Mouse (Mus musculus) G1E-ER4 (cell line): ENCODE results near the gene Twsg1. TPM values are rescaled to one million over a fixed set of nuclear protein-coding genes. Genes with fewer than 3 reads are reported as not detected.

Experiments used
- GATA1 ChIP-seq: IDR thresholded peaks from one replicate; pipeline ENCODE4 v1.8.0; 2012; ENCODE audit warnings: low read length, inconsistent platforms
- polyA plus RNA-seq: library from polyadenylated mRNA; stranded (reverse); fragments of >175 nt; gene quantifications from 2 replicates; pipeline ENCODE4 v1.2.3, GENCODE M21; 2012

Twsg1 gene
- polyA plus RNA-seq, 1 experiment = 51.7 TPM

DNA sequence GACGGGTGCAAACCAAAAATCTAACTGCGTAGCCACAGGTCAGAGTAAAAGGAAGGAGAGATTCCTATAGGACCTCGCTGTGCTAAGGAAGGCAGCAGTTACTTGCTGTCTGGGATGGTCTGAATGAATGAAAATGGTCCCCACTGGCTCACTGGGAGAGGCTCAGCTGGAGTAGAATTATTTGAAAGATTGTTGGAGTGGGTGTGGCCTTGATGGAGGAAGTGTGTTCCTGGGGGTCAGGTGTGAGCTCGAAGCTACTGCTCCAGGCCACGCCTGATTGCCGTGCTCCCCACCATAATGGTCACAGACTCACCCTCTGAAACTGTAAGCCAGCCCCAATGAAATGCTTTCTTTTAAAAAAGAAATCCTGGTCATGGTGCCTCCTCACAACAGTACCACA is 9.8 kb downstream of the Twsg1 start:
- no peak for TF ChIP-seq GATA1

- no peak for TF ChIP-seq GATA1
Observed at GRCm38 (mm10) chr17:65940221-65940620, 10.8 kb downstream of the Twsg1 start.

DNA sequence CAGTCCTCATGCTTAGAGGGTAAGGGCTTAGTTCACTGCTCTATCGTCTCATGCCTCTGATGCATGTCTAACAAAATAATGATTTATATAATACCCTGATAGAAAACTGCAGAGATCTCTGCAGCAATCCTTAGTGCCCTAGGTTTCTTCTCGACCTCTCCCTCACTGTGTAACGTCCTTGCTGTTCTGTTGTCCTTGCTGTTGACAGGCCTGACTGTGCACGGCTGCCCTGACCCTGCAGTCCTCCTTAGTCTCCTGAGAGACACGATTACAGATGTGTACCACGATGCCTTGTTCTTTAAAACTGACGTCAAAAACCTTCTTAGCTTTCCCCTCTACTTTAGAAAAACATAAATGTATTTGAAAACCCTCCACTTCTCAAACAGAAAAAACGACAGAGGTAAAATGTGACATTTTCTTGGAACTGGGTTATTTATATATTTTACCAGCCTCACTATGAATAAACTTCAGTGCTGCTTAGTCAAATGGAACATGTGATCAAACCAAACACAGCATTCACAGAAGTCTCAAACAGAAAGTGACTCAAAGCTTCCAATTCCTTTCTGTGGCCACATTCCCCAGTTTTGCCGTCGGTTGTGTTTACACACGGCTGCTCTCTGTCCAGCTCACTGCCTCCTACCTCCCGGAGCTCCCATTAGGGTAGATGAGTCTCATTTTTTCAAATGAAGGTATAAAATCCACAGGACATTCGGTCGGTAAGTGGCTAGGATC is 11.4 kb downstream of the Twsg1 start:
- TF ChIP-seq GATA1 = no peak

- no peak for TF ChIP-seq GATA1
Observed at GRCm38 (mm10) chr17:65937671-65938070, 13.4 kb downstream of the Twsg1 start.

- no peak for TF ChIP-seq GATA1
Observed at GRCm38 (mm10) chr17:65933741-65934140, 17.3 kb downstream of the Twsg1 start.

- no peak for TF ChIP-seq GATA1
Observed at GRCm38 (mm10) chr17:65931525-65931924, 19.5 kb downstream of the Twsg1 start.

DNA sequence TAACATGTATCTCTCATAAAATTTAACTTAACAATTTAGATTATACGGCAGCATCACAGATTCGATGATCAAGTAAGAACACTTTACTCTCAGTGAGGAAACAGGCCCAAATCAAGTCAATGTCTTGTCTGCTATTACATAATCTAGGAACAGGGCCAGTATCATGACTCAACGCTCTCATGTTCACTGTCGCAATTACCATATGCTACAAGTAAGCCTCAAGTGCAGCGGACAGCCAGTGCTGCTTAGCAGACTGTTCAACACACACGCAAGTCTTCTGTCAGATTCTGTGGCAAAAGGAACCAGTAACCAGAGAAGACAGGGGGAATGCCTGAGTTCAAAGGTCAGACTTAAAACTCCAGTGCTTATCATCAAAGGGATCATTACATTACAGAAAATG is 20.1 kb downstream of the Twsg1 start:
- TF ChIP-seq GATA1 = no peak

- no peak for TF ChIP-seq GATA1
Observed at GRCm38 (mm10) chr17:65930158-65930826, 20.7 kb downstream of the Twsg1 start.

GRCm38 (mm10) chr17:65929319-65929978 is 21.6 kb downstream of the Twsg1 start:
- TF ChIP-seq GATA1 = no peak

- TF ChIP-seq GATA1 = no peak
Observed at GRCm38 (mm10) chr17:65927077-65927476, 23.9 kb downstream of the Twsg1 start.

DNA sequence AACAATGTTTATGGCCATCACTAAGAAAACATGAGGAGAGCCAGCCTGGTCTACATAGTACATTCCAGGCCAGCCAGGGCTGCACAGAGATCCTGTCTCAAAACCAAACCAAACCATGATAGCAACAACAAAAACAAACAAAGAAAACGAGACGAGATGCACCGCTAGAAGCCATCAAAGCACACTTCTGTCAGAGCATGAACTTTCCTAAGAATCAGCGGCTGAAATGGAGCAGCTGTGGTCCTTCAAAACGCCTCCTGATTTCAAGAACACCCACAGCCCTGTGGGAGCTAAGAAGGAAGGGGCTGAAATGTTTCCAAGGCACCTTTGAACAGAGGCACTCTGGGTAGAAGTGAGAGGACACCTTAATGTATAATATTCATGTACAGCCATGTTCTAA is 26.8 kb downstream of the Twsg1 start:
- TF ChIP-seq GATA1 = no peak

GRCm38 (mm10) chr17:65921975-65922374 is 29.1 kb downstream of the Twsg1 start:
- no peak for TF ChIP-seq GATA1

DNA sequence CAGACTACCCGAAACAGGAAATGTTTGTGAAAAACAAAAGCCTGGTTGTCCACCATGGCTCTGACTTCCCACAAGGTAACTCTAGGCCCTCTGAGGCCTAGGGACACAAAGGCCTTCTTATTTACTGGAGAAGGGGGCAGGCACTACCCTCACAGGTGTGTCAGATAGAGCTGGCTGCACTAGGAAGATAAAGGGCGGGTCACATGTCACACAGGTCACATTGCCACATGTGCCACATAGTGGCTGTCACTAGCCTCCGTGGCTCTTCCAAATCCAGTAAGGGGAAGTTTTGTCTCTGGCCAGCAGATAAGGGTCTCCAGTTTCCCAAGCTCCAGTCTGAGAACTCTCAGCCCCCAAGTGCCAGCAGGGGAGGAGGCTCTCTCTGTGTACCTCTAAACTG is 31.8 kb downstream of the Twsg1 start:
- TF ChIP-seq GATA1 = no peak

DNA sequence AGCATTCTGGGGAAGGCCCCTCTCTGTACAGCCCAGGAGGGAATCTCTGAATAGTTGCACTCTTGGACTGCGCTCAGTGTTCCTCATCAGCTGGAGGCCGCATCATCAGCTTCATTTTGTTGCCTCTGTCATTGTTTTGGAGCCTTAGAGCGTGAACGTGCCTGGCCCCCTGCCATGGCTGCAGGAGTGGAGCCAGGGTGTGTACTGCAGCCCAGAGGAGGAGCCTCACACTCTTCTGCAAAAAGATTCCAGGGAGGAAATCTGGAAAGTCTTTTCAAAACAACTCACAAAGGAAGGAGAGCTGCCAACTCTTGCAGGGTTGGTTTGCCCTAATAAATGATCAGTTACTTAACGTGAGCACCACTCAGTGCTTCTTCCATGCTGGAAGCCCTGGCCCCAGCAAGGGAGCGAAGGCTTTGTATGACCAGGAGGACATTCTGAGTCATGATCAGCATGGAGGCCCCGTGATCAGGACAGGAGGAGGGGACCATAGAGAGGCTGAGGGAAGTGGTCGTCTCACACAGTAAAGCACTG is 34.8 kb downstream of the Twsg1 start:
- TF ChIP-seq GATA1 = no peak

DNA sequence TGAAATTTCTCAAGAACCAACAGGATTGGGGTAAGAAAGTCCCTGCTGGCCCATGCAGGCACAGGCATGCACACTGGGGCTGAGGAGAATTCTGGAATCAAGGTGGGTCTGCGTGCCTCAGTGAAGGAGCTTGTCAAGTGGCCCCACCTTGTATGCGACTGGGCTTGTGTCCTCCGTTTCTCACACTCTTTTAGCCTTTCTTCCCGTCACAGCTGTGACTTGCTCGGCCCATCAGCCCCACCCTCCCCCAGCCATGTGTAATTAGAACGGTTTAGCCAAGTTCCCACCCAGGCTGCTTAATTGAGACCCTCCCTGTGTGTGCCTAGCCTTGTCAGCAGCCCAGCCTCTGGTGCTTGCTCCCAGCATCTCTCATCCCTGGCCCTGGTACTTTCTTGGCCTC is 36.9 kb downstream of the Twsg1 start:
- TF ChIP-seq GATA1 = no peak

DNA sequence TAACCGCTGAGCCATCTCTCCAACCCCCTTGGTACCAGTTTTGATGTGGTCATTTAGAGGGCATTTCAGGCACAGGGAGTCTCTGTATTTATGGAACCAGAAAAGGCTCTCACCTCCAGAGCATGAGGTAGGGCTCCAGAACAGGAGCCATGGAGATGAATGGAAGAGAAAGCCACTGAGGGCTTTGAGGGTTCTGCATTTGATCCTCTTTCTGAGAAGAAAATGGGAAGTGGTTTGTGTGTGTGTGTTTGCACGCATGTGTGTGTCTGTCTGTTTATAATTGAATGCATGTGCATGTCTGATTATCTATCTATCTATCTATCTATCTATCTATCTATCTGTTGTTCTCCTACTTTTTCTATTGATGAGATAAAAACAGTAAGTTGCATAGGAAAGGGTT is 38.8 kb downstream of the Twsg1 start:
- no peak for TF ChIP-seq GATA1
